Mouse (Mus musculus) ovary, adult 2 months (tissue): Measurements from ENCODE around the gene Fam89b. TPM values are rescaled to one million over a fixed set of nuclear protein-coding genes. Genes with fewer than 3 reads are reported as not detected.

ENCODE experiments used
- polyA plus RNA-seq: library from polyadenylated mRNA; depleted of rRNA; stranded (reverse); fragments of >200 nt; gene quantifications from 2 replicates; pipeline ENCODE4 v1.2.3, GENCODE M21; 2012; rRNA removed

Gene Fam89b
- 391 and 451 TPM in 2 replicates for polyA plus RNA-seq

DNA sequence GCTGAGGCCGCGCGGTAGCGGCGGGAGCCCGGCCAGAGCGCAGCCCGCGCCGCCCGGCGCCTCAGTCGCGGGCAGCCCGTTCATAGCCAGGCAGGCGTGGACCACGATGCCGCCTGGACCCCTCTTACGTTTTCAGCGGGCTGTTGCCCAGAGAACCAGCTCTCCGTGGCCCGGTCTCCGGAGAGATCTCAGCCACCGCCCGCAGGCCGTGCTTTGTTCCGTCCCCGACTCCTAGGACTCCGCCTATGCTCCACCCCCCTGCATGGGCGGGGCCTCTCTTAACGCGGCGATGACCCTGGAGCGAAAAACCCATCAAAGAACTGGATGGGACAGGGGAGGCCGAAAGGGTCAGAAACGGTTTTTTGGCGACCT is at the start of gene Fam89b:
Fam89b (minus strand) TSS at position 210 of the 372 bp plus-strand sequence.

DNA sequence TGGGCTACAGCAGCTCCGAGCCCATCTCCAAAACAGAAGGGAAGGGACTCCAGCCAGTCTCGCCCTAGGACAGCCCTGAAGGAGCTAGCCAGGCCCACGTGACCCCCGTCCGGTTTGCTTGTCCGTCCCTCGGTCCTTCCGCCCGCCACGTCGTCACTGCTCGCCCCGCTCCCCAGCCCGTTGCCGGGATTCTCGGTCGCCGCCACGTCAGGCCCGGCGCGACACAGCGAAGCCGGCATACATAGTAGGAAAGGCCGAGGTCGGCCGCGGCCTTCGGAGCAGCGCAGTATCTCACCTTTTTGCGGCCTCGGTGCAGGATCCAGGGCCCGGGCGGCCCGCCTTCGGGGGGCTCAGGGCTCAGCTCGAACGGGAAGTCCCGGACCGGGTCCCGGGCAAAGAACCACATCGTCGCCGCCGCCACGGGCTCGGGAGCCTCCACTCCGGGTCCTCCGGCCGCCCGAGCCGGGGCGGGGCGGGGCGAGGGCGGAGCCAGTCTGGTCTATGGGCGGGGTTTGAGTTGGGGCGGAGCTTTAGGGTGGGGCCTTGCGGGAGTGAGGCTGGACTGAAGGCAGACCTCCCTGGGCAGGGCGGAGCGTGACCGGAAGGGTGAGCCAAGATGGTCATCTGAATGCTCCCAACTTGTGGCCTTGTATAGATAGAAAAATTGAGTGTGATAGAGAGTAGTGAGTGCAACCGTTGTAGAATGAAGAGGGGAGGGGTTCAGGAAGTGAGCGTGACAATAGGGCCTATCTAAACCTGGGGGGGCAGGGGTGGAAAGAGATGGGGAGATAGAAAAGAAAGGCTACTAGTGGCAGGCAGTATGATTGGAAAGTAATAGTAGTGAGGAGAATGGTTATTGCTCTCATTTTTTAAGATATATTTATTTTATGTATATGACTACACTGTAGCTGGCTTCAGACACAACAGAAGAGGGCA is 41.7 kb upstream of the Fam89b start, which contains the start of gene Scyl1:
Scyl1 (minus strand) TSS at position 495 of the 936 bp plus-strand sequence.

DNA sequence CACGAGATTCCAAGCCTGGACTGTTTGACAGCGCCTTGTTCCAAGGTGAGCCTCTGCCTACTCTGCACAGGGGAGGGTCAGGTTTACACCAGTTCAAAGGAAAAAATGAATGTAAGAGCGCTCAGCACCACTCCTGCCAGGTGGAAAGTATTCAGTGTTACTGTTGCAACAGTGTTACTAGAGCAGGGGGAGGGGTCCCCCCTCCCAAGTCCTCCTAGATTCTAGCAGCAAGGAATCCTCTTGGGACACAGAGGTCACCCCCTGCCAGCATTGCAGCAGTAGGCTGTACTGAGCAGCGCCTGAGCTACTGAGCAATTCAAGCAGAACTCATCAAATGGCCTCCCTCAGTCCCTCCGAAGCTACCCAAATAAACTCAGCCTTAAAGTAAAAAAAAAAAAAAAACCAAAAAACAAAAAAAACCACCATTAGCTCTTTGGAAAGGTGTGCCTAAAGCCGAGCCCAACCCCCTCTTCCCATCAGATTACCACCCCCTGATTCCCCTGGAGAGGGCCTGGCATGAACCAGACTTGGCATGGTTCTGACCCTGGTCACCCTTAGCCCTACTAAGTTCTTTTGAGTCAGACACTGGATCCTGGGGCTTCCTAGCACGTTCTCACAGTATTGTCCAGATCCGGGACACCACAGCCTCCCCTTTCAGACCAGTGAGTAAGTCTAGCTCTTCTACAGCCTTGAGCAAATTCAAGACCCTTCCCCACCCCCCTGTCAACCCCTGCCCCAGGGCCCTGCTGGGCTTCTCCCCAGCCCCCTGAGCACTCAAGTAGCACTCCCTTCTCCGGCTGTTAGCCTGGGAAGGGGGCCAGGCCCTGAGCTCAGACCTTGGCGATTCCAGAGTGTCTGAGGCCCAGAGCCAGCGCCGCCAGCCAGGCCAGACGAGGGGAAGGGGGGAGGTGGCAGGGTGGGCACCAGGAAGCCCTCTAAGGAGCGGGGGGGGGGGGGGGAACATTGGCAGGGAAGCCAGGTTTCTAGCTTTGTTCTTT is 11.2 kb upstream of the Fam89b start, which contains the start of gene Ltbp3:
Ltbp3 (plus strand) TSS at position 585 of the 998 bp plus-strand sequence.

DNA sequence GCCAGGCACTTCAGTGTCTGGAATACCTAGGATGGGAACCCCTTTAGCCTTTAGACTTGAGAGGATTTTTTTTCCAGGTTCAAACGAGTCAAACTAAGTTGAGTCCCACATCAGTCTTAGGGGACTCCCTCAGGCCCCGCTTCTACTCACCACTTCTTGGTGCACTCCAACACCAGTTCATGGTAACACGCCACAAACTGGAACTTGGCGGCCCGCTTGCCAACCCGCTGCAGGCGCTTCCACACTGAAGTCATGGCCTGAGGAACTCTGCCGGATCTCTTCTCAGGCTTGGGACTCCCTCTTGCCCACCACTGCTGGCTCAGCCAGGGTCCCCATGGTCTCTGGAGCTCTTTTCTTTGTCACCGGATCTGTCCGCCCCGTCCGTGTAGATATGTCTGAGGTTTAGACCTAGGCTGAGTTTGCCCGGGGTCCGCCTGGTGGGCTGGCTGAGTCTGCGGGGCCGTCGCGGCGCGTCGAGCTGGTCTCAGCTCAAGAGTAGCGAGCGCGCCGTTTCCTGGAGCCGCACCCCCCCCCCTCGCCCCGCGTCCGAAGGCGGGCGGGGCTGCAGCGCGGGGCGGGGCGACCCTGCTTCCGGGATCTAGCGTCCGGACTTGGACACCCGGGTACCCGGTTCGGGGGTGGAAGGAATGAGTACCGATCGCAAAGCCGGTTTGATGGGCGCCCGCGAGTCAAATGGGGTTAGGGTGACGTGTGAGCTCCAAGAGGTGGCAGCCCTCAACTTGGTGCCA is 3.5 kb downstream of the Fam89b start, which contains the start of gene Ehbp1l1:
Ehbp1l1 (minus strand) TSS at position 551 of the 749 bp plus-strand sequence.

DNA sequence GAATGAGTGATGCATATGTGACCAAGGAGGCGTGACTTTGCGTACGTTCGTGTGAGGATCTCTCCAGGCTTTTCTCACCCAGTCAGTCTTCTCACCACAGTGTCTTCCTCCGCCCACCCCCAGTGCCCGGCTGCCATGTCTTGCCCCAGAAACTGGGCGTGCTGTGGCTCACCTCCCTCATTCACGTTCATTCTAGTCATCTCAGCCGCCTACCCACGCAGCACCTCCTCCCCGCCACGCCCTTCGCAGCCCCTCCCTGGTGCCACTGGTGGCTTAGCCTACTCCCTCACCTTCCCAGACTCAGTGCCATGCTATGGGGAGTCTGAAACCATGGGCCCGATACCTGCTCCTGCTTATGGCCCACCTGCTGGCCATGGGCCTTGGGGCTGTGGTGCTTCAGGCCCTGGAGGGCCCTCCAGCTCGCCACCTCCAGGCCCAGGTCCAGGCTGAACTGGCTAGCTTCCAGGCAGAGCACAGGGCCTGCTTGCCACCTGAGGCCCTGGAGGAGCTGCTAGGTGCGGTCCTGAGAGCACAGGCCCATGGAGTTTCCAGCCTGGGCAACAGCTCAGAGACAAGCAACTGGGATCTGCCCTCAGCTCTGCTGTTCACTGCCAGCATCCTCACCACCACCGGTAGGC is 25.2 kb downstream of the Fam89b start, which contains the start of gene Kcnk7:
Kcnk7 (plus strand) TSS at position 205 of the 638 bp plus-strand sequence.

DNA sequence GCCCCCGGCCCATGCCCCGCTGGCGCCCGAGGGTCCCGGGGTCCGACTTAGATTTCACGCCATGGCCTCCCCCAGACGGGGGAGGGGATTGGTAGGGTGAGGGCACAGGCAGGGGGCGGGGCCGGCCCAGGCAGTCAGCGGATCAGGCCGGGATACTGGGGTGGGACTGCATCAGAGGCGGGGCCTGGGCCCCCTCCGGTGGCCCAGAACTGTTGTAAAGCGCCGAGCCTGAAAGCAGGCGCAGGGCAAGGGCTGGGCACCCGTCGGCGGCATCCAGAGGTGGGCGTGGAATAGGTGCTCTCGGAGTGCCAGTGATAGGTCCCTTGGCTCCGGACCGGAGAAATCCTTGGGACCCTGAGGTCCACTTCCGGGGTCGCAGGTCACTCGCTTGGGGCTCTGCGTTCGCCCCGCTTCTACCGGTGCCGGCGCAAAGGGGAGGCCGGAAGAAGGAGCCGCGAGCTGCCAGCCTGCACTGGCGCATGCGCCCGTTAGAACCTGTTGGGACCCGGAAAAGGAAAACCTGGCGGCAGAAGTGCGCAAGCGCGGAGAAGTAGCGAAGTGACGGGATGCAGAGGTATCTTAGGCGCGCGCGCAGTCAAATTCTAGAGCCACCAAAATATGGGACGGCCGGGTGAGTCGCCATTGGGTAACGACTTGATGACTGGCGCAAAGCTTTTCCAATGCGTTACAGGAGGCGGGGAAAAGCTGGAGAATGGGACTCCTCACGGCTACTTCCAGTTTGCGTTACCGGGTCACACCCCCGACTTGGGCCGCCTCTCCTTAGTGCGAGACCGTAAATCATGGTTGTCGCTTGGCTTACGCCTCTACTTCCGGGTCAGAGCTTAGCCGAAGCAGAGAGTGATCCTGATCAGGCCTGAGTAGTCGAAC is 41.0 kb downstream of the Fam89b start, which contains the start of the genes Map3k11 and Pcnx3:
Map3k11 (plus strand) TSS at position 543 of the 888 bp plus-strand sequence.
Pcnx3 (minus strand) TSS at position 709 of the 888 bp plus-strand sequence.

Other genes with a start within 250 kb of the Fam89b start
- gene Mus81, start 241.3 kb downstream of the Fam89b start, polyA plus RNA-seq = 78.2 and 88.4 TPM in 2 replicates
- 447 and 670 TPM in 2 replicates for gene Cfl1, start 239.2 kb downstream of the Fam89b start, polyA plus RNA-seq
- 1.00 and 1.3 TPM in 2 replicates for gene 1700020D05Rik, start 225.9 kb downstream of the Fam89b start, polyA plus RNA-seq
- gene Snx32, start 219.1 kb downstream of the Fam89b start, polyA plus RNA-seq = 17.6 and 19.1 TPM in 2 replicates
- 0.87 and 1.1 TPM in 2 replicates for gene Ovol1, start 169.0 kb downstream of the Fam89b start, polyA plus RNA-seq
- gene Ap5b1, start 161.6 kb downstream of the Fam89b start, polyA plus RNA-seq = 15.5 and 16.1 TPM in 2 replicates
- 93.6 and 93.9 TPM in 2 replicates for gene Rnaseh2c, start 127.8 kb downstream of the Fam89b start, polyA plus RNA-seq
- gene Kat5, start 119.4 kb downstream of the Fam89b start, polyA plus RNA-seq = 56.6 and 61.2 TPM in 2 replicates
- gene Rela, start 92.2 kb downstream of the Fam89b start, polyA plus RNA-seq = 109 and 128 TPM in 2 replicates
- 110 and 149 TPM in 2 replicates for gene Sipa1, start 65.9 kb downstream of the Fam89b start, polyA plus RNA-seq
- 89.5 and 98.2 TPM in 2 replicates for gene Map3k11, start 40.9 kb downstream of the Fam89b start, polyA plus RNA-seq
- gene Pcnx3, start 40.7 kb downstream of the Fam89b start, polyA plus RNA-seq = 260 and 276 TPM in 2 replicates
- gene Kcnk7, start 25.3 kb downstream of the Fam89b start, polyA plus RNA-seq = 1.7 and 2.6 TPM in 2 replicates
- 69.0 and 78.6 TPM in 2 replicates for gene Ehbp1l1, start 3.3 kb downstream of the Fam89b start, polyA plus RNA-seq
- gene Ltbp3, start 11.3 kb upstream of the Fam89b start, polyA plus RNA-seq = 509 and 535 TPM in 2 replicates
- 143 and 154 TPM in 2 replicates for gene Scyl1, start 41.8 kb upstream of the Fam89b start, polyA plus RNA-seq
- gene Frmd8, start 145.6 kb upstream of the Fam89b start, polyA plus RNA-seq = 28.5 and 32.7 TPM in 2 replicates
- 16.3 and 25.9 TPM in 2 replicates for gene Slc25a45, start 148.2 kb upstream of the Fam89b start, polyA plus RNA-seq
- 0.72 and 0.84 TPM in 2 replicates for gene Tigd3, start 164.5 kb upstream of the Fam89b start, polyA plus RNA-seq
- gene Dpf2, start 183.4 kb upstream of the Fam89b start, polyA plus RNA-seq = 104 and 124 TPM in 2 replicates
- gene Cdc42ep2, start 195.2 kb upstream of the Fam89b start, polyA plus RNA-seq = 8.6 and 9.2 TPM in 2 replicates
- gene Pola2, start 234.5 kb upstream of the Fam89b start, polyA plus RNA-seq = 29.1 and 51.7 TPM in 2 replicates